Mouse (Mus musculus): ENCODE measurements at regions not wholly inside any gene's neighbourhood (a gene's known extent, or its start where the extent isn't known, plus 50 kb on each side); places are given as distances from the start of the nearest gene placed in this dataset.

DNA sequence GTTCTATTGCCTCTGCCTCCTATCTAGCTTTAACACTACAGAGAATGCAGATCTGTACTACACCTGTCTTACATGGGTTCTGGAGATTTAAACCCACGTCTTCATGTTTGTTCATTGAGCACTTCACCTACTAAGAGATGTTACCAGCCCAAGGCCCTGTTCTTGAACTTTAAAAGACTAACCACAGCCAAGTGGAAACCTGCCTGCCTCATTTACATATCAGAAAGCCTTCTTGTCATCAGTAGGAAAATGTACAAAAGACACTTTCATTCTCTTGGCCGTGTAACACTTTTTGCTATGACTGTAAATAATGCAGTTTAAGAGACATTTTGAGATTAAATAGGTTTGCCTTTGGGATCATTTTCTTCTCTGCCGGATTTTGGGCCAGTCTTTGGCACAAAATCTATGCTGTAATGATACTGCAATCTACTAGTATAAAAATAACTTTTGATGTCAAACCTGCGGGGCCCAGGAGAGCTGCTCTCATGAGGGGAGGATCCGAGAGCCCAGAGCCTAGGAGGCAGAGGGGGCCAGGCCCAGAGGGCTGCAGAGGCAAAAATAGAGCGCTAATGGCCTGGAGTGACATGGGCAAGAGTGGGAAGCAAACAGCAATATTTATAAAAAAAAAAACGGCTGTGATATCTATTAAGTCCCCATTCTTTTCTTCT lies 318.4 kb upstream of the Myo3a start:
- DNase-seq: no peak

DNA sequence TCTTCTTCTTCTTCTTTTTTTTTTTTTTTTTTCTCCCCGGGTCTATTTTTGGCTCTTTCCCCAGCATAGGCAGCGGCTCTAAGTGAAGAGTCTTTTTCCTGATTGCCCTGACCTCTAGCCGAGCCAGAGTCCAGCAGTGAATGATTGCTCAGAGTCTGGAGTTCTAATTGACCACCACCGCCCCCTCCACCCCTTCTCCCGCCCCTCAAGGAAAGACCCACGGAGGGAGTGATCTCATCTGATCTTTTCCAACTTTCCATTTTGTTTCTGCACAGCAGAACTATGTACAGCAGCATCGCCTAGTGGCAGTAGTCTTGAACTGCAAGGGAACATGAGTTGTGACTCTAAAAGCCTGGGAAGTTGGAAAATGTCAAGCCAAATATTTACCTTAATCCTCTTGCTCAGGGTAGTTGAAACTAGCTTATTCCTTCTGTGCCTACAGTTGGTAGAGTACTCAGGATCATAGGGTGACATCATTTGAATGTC lies 317.8 kb upstream of the Myo3a start:
- peak; percentile 3 to 22 for DNase-seq

DNA sequence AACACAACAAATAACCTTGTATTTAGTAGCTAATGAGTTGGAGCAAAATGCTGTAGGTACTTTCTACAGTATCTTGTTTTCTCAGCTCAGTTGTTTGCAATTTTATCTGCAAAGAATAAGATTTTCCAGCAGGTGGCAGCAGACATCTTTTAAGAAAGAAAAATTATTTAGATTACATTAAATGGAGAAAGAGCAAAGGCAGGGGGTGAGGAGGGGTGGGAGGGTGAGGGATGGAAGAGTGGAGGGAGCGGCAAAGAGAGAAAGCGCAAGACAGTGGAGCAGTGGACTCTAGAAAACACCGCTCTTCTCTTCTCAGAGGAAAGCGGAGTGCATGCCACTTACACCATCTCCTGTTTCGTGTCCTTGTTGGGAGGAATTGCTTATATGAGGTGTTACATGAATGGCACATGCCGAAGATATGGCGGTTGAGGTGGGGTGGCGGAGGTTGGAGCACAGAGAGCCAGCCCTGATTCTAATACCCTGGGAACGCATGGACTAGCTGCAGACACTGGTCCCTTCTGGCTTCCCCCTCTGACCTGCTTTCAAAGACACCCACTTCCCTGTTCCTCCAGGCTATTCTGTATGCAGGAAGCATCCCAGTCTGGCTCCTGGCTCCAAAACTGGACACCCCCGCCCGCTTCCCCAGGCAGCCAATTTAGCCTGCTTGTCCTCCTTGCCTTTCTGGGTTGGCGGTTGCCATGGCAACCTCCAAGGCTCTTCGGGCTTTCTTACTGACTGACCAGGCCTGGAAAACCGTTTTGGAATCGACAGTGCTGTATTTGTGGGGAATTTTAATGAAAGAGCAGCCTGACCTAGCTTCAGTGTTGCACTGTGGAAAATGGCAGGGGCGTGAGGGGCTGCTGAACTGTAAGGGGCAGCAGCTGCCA lies 309.3 kb upstream of the Myo3a start:
- DNase-seq: no peak

DNA sequence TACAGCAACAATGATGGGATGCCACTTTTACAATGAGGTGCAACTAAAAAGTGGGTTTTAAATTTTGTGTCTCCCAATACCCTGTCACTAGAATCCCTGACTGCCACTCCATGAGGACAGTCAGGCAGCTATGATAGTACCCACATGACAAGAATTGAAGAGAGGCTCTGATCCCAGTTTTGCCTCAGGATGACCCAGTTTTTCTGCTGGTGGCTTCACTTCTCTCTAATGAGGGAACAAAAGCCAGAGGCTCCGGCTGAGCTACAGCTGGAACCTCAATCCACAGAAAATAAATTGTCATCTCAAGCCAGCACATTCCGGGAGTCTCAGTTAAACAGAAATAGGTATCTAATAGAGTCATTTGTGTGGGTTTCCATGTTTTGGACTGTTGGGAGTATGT lies 308.2 kb upstream of the Myo3a start:
- DNase-seq: no peak

DNA sequence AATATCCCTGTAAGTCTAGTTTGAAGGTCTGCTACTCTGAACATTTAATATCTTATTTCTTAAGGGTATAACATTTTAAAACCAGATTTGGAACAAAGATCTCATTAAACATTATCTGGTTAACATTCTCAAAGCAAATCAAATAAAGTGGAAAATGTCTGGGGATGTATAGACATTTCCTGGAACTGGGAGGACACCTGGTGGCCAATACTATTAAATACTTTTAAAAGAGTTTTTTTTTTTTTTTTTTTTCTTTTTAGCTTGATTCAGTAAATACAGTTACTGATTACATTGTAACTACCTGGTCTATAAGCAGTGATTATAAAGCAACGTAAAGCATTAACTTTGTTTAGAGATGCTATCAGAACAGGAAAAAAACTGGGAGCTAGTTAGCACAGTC lies 299.6 kb upstream of the Myo3a start:
- no peak for DNase-seq

DNA sequence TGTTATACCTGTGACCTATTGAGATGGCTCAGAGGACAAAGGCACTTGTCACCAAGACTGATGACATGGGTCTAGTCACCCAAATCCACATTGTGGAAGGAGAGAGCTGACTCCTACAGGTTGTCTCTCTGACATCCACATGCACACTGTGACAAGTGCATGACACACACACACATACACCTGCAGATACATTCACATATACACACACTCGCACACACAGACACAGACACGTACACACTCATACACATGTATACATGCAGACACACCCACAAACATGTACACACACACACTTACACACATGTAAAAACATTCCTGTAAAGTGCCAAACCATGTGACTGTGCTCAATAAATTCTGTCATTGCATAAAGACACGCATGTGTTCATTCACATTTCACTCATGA lies 287.3 kb upstream of the Myo3a start:
- no peak for DNase-seq

DNA sequence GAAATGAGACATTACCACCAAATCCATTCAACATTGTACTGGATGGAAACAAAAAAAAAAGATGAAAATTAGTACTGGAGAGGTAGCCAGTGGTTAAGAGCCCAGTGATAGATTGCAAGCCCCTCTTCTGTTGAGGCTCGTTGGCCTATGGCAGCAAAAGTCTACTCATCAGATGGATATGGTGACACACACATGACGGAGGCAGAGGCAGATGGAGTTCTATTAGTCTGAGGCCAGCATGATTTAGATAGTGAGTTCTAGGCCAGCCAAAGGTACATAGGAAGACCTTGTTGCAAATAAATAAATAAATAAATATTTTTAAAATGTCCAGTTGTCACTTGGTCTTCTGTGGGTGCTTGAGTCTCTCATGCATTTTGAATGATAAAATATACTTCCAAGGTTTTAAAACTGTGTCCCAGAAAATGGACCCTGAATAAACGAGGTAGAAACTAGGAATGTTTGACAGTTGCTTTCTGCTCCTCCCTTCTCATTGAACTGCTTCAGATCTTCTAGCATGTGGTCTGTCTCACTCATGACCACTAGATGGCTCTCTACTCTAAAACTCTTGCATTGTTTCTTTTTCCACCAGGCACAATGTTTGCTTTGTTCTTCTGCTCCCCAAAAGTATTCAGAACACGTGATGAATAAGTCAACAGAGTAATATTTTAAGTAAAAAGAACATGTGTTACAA lies 286.4 kb upstream of the Myo3a start:
- DNase-seq: no peak

DNA sequence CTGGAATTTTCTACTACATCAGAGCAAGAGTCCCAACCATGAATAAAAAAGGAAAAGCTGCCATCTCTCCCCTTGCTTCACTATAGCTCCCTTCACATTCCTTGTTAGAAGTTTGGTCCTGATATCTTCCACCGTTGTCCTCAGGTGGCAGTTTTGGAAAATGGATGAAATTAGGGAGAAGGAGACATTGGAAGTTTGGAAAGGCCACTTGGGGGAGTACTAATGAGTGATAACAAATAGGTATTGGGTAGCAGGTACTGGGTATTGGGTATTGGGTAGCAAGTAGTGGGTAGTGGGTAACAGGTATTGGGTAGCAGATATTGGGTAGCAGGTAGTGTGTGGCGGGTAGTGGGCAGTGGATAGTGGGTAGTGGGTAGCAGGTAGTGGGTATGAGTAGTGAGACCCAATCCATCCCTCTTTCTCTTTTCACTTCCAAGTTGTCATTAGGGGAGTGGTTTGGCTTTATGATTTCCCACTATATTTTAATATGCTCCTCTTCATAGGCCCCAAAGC lies 285.8 kb upstream of the Myo3a start:
- no peak for DNase-seq

DNA sequence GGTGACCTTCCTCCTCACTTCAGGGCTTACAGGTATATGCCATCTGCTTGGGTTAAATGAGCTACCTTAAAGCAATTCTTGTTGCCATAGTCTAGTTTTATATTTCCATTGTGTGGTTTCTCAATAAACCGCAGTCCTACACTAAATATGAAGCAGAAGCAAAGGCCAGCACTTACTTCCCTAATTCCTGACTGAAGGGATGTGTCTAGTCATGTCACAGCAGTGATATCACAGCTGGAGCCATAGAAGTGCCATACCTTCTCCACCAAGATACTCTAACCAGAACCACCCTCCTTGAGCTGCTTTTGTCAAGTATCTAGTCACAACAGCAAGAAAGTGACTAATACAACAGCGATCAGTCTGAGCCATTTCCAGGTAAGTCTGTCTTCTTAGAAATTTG lies 283.6 kb upstream of the Myo3a start:
- no peak for DNase-seq

DNA sequence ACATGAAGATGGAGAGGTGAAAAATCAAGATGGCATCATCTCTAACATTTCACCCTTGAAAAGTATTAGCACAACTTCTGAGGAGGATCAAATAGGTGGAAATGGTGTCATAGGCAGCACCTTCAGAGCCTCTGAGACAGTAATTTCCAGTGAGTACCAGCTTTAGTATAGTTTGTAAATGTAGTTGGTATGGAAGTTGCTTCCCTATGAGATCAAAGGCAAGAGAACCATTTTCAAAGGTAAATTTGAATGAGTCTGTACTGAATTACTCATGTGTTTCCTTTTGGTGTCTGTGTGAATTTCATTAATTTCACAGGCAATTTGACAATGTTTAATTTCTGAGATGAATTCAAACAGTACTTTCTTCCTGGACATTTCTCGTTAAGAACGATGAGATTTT lies 280.8 kb upstream of the Myo3a start:
- DNase-seq: no peak

DNA sequence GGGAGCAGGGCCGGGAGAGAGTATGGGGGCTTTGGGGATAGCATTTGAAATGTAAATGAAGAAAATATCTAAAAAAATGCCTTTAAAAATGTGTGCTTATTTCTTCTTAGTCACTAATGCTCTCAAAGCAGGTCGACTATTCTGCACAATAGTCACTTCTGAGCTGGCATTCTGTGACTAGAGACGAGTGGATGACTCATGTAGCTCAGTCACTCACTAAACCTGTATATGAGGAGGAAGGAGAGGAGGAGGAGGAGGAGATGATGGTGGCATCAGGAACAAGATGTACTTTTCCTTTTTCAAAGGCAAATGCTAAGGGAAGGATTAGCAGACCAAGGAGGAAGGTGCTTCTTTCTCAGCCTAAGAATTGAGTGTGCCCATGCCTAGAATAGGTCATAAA lies 276.0 kb upstream of the Myo3a start:
- DNase-seq: no peak

DNA sequence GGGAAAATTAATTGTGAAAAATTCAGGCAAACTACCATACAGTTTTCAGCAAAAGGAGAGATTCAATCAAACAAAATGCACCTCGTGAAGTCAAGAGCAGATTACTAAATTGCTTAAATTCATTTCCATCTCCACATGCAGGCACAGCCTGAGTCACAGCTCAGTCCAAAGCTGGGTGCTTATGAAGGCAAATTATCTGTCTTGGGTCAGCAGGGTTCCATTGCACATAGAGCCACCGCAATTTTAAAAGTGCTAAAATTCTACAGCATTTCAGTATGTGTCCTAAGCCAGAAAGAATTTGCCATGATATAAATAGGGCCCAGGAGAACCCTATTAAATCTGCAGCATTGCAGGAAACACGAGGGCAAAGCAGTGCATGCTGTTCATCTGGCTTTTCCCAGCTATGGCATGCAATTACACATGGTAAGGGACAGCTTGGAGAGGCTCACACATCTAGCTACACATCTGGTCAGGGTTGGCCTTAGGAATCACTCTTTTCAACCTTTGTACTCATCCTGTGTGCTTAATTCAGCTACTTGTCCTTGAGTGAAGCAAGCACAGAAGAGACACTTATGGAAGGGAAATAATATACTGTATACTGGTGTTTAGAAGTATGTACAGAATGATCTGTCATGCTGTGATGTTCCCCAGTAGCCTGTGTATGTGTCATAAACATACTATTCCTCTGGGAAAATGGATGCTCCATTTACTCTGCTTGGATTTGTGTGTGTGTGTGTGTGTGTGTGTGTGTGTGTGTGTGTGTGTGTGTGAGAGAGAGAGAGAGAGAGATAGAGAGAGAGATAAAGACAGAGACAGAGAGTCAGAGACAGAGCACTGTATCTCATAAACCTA lies 271.0 kb upstream of the Myo3a start:
- DNase-seq: no peak

DNA sequence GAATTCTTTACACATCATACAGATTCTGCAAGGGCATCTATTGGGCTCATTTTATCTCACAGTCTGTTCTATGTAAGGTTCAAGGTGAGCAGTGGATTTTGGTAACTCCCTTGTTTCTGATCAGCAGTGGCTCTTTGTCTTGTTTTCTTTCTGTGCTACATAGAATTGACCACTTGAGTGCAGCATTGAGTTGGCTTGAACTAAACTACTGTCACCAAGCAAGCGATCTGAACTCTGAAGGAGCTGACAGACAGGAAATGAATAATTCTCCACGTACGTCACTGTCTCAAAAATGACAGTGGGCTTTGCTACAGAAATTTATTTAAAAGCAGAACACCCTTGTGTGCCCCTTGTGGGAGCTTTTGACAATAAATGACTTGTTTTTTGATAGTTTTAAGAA lies 268.9 kb upstream of the Myo3a start:
- no peak for DNase-seq

DNA sequence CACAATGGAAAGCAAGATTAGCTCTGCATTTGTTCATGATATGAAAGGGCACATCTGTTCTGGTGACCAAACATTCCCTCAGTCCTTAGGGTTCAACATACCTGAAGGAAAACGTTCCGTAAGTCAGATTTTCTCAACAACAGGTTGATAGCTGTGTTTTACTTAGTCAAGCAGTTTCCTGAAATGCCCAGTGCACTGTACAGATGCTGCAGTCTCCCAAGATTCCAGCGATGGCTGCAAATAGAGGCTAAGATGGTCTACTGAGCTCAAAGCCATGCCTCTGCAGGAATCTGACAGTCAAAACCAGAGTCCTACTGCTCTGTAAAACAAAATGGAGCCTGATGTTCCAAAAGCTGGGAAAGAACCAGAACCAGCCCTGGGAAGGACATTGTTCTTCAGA lies 268.5 kb upstream of the Myo3a start:
- no peak for DNase-seq

DNA sequence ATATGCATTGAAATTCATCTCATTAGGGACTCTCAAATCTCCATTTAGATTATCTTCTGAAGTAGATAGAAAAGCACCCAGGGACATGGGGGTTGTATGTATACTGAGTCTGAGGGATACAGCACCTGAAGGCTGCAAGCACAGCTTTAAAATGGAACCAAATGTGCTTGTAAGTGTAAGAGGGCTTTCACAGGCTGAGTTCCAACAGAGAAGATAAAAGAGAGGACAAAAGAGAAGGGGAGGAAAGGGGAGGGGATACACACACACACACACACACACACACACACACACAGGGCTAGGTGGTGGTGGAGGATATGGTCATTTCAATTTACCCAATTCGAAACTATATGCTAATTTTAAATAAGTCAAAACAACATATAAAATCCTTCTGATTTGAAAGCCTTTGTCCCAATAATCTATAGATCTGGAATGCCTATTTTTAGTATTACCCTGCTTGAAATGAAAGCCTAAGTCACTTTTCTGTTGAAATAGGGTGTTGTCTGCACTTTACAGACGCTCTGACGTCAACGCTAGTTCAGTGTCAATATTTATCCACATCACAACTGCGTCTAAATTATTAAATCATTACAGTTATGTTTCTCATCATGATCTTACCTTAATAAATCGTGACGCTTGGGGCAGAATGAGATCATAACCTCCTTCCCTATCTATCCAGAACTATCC lies 263.8 kb upstream of the Myo3a start:
- no peak for DNase-seq

DNA sequence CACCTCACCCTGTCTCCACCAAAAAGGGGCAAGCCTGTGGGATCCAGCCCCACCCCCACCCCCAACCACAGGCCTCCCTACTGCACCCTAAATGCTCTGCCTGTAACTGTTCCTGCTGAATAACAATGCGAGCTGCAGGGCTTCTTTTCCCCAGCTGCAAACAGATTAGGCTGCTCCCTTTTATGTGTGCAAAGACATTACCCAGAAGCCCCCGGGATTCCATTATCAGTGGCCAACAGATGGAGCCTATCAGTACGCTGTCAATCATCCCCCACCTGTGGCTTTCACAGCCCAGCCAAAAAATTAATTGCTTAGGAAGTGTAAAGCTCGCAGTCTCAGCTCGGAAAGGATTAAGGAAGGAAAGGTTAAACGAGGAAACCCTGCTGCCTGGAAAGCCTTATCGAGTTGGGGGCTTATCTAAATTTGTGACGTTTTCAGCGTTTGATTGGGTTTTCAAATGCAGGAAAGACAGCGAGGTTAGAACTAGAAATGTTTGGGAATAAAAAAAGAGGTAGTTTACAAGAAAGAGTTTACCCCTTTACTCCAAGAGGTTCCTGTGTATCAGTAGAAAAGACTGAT lies 263.2 kb upstream of the Myo3a start:
- no peak for DNase-seq

DNA sequence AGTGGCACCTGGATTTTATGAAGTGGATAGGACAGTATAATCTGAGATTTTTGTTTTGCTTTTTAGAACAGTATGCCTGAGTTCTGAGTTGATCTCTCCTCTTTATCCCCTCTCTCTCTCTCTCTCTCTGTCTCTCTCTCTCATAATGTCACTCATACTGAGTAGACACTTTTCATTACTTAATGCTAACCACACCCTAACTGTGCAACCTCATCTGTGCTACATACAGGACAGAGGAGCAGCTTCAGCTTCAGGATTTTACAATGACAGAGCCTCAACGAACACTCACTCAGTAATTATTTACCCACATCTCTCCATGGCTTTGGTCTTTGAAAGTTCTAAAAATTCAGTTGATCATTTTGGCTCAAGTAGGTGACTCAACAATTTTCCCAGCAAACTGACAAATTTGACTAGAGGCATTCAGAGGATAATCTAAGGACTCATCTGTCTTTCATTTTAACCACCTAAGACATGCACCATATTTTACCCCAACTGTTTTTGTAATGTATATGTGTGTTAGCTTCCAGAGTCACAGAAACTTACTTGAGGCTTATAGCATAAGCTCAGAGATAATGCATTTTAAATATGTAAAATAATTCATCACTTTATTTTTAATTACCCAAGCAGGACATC lies 256.4 kb upstream of the Myo3a start:
- no peak for DNase-seq

DNA sequence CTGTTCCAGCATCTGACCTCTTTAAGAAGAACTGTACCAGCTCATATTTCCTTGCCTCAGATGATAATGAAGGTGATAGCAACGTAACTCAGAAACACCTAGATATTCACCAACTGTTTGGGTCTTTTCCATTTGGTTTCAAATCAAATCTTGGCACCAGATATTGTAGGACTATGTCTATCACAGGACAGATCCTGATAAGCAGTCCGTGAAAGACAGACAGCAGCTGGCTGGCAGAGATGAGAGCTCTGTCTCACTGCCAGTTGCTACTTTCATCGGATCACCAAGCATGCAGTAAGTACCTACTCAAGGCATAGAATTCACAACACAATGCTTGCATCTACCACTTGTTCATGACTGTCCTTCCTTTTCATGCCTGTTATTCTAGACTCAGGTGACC lies 252.7 kb upstream of the Myo3a start:
- no peak for DNase-seq

DNA sequence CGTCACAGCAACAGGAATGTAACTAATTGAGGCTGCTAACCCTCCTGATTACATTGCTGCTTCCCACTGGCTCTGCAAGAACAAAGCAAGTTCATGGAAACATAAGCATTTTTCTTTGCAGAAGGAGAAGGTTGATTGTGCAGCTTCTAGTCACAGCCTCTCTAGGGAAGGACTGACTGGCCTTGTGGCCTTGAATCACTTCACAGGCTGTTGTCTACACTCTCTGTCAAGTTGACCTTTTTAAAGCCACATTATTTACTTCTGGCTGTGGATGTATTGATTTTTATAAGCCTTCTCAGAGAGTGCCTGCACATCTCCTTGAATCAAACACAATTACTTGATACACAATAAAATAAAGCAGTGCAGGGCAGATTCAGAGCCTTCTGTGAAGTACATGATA lies 251.8 kb upstream of the Myo3a start:
- no peak for DNase-seq

DNA sequence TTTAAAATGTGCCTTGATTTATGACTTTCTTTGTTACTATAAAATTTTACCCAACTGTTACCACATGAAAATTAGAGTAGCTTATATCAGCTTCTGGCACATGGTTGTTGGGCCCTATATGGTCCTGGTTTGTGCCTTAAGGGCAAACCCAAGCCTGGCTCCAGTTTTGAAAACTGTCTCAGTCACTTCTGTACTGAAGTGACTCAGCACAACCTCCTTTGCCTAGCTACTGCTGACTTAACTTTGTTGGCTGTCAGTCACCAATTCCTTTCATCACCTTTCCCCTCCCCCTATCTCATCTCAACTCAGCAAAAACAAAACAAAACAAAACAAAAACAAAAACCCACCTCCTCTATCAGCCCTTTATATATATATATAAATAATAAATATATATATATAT lies 251.0 kb upstream of the Myo3a start:
- DNase-seq: no peak

DNA sequence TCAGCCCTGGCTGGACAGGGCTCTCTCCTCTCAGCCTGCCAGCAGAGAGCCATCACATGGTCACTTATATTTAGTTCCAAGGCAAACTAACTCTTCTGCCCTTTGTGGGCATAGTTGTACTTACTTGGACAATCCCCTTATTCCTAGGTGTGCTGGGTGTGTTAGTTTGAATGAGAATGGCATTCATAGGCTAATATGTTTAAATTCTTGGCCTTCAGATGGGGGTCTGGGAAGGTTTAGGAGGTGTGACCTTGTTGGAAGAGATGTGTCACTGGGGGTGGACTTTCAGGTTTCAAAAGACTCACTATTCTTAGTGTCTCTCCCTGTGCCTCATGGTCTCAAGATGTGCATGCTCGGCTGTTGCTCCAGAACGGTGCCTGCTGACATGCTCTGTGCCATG lies 250.5 kb upstream of the Myo3a start:
- no peak for DNase-seq
